Mouse (Mus musculus): ENCODE results near the gene Cox17. TPM values are rescaled to one million over a fixed set of nuclear protein-coding genes. Genes with fewer than 3 reads are reported as not detected.

Gene Cox17
- total and polyA plus RNA-seq, 3 experiments, result 221 to 358 (median 295) TPM

GRCm38 (mm10) chr16:38395060-38395730 is 48.4 kb downstream of the Cox17 start:
- DNase-seq, result no peak
- Histone ChIP-seq H3K9ac (ENCODE audit: low read depth, low read length) (no peak overlapping the region), H3K4me1 (ENCODE audit: control insufficient read depth, insufficient read depth, low read length) (peaks cover 5% of the 10 kb centered on the region), H3K27me3 (ENCODE audit: control insufficient read depth, insufficient read depth, low read length) (no peaks in the 10 kb centered on the region), H3K36me3 (ENCODE audit: control insufficient read depth, insufficient read depth, low read length) (no peaks in the 10 kb centered on the region), H3K27ac (no peak overlapping the region; the same call in 1 of the 2 replicates), H3K4me3 (no peak overlapping the region), H3K79me2 (replicated peaks; ENCODE audit: control insufficient read depth, insufficient read depth, low read length) (no peaks in the 10 kb centered on the region)
- intact Hi-C loops (cut with DNase I), result loop anchor here (5.0 kb wide), 1 partner anchor 87 kb away; no protein-coding TSS in a partner anchor
- TF ChIP-seq POLR2A (IDR thresholded peaks at IDR 0.05; ENCODE audit: insufficient read depth, low read depth, low read length) (no peak), CTCF (IDR thresholded peaks at IDR 0.05) (no peak), EP300 (IDR thresholded peaks at IDR 0.05; ENCODE audit: insufficient read depth, low read depth, low read length) (no peak)
- WGBS, result 57% methylated on average over 6 of the region's 6 CpGs

- intact Hi-C loops (cut with DNase I), result loop anchor here (5.0 kb wide), 1 partner anchor 86 kb away; no protein-coding TSS in a partner anchor
- TF ChIP-seq POLR2A (IDR thresholded peaks at IDR 0.05; ENCODE audit: insufficient read depth, low read depth, low read length), result no peak
- no peak for TF ChIP-seq CTCF (IDR thresholded peaks at IDR 0.05)
- no peak for TF ChIP-seq EP300 (IDR thresholded peaks at IDR 0.05; ENCODE audit: insufficient read depth, low read depth, low read length)
- H3K9ac ChIP-seq (ENCODE audit: low read depth, low read length), result no peak overlapping the region
- H3K36me3 ChIP-seq (ENCODE audit: control insufficient read depth, insufficient read depth, low read length), result no peaks in the 10 kb centered on the region
- peak; percentile 69 to 73 for DNase-seq
- H3K27me3 ChIP-seq (ENCODE audit: control insufficient read depth, insufficient read depth, low read length), result no peaks in the 10 kb centered on the region
- H3K4me3 ChIP-seq, result no peak overlapping the region; the same call in 1 of the 2 replicates
- H3K79me2 ChIP-seq (replicated peaks; ENCODE audit: control insufficient read depth, insufficient read depth, low read length), result no peaks in the 10 kb centered on the region
- 27% methylated on average over 13 of the region's 13 CpGs for WGBS
- H3K4me1 ChIP-seq (ENCODE audit: control insufficient read depth, insufficient read depth, low read length), result peaks cover 5% of the 10 kb centered on the region
- H3K27ac ChIP-seq, result peak overlapping the region; percentile 34; the same call in 1 of the 2 replicates
Measured at GRCm38 (mm10) chr16:38396155-38396554, 49.4 kb downstream of the Cox17 start.

- DNase-seq, result no peak
- no peak overlapping the region for H3K4me3 ChIP-seq
- no peak for TF ChIP-seq EP300 (IDR thresholded peaks at IDR 0.05; ENCODE audit: insufficient read depth, low read depth, low read length)
- no peak for TF ChIP-seq POLR2A (IDR thresholded peaks at IDR 0.05; ENCODE audit: insufficient read depth, low read depth, low read length)
- no peak overlapping the region for H3K9ac ChIP-seq (ENCODE audit: low read depth, low read length)
- no peaks in the 10 kb centered on the region for H3K36me3 ChIP-seq (ENCODE audit: control insufficient read depth, insufficient read depth, low read length)
- peaks cover 3% of the 10 kb centered on the region for H3K4me1 ChIP-seq (ENCODE audit: control insufficient read depth, insufficient read depth, low read length)
- no peaks in the 10 kb centered on the region for H3K27me3 ChIP-seq (ENCODE audit: control insufficient read depth, insufficient read depth, low read length)
- no peak overlapping the region for H3K27ac ChIP-seq
- H3K79me2 ChIP-seq (replicated peaks; ENCODE audit: control insufficient read depth, insufficient read depth, low read length), result no peaks in the 10 kb centered on the region
- intact Hi-C loops (cut with DNase I), result loop anchor here (5.0 kb wide), 1 partner anchor 84 kb away; no protein-coding TSS in a partner anchor
- 96% methylated on average over 6 of the region's 6 CpGs for WGBS
Measured at GRCm38 (mm10) chr16:38398266-38398665, 51.5 kb downstream of the Cox17 start.

GRCm38 (mm10) chr16:38399076-38399475 is 52.3 kb downstream of the Cox17 start:
- DNase-seq, result no peak
- Histone ChIP-seq H3K27me3 (ENCODE audit: control insufficient read depth, insufficient read depth, low read length) (no peaks in the 10 kb centered on the region), H3K4me3 (no peak overlapping the region), H3K36me3 (ENCODE audit: control insufficient read depth, insufficient read depth, low read length) (no peaks in the 10 kb centered on the region), H3K27ac (peak overlapping the region; percentile 75), H3K4me1 (ENCODE audit: control insufficient read depth, insufficient read depth, low read length) (peaks cover 3% of the 10 kb centered on the region), H3K9ac (ENCODE audit: low read depth, low read length) (no peak overlapping the region), H3K79me2 (replicated peaks; ENCODE audit: control insufficient read depth, insufficient read depth, low read length) (no peaks in the 10 kb centered on the region)
- no peak for TF ChIP-seq CTCF (IDR thresholded peaks at IDR 0.05)
- no peak for TF ChIP-seq EP300 (IDR thresholded peaks at IDR 0.05; ENCODE audit: insufficient read depth, low read depth, low read length)
- TF ChIP-seq POLR2A (IDR thresholded peaks at IDR 0.05; ENCODE audit: insufficient read depth, low read depth, low read length), result no peak
- 72% methylated on average over 3 of the region's 3 CpGs for WGBS
- intact Hi-C loops (cut with DNase I), result loop anchor here (5.0 kb wide), 1 partner anchor 83 kb away; no protein-coding TSS in a partner anchor

GRCm38 (mm10) chr16:38399531-38400231 is 52.9 kb downstream of the Cox17 start:
- Histone ChIP-seq H3K9ac (ENCODE audit: low read depth, low read length) (no peak overlapping the region), H3K4me1 (ENCODE audit: control insufficient read depth, insufficient read depth, low read length) (peaks cover 1% of the 10 kb centered on the region; the same call in 1 of the 2 replicates), H3K27me3 (ENCODE audit: control insufficient read depth, insufficient read depth, low read length) (no peaks in the 10 kb centered on the region), H3K4me3 (peak overlapping the region; percentile 26; the same call in 1 of the 2 replicates), H3K27ac (peak overlapping the region; percentile 75), H3K36me3 (ENCODE audit: control insufficient read depth, insufficient read depth, low read length) (no peaks in the 10 kb centered on the region), H3K79me2 (replicated peaks; ENCODE audit: control insufficient read depth, insufficient read depth, low read length) (no peaks in the 10 kb centered on the region)
- WGBS, result 21% methylated on average over 17 of the region's 17 CpGs
- TF ChIP-seq POLR2A (IDR thresholded peaks at IDR 0.05; ENCODE audit: insufficient read depth, low read depth, low read length) (no peak; the same call in 1 of the 2 replicates), EP300 (IDR thresholded peaks at IDR 0.05; ENCODE audit: insufficient read depth, low read depth, low read length) (no peak), CTCF (IDR thresholded peaks at IDR 0.05) (no peak)
- intact Hi-C loops (cut with DNase I), result loop anchor here (5.0 kb wide), 1 partner anchor 83 kb away; no protein-coding TSS in a partner anchor
- peak; percentile 57 to 73 for DNase-seq

Data from heart, adult 2 months (tissue).